Mouse (Mus musculus): Measurements from ENCODE around the gene Bcas1.
A peak's percentile ranks its signal among the peaks of the same experiment; 100 is the strongest.

Bcas1 gene

GRCm38 (mm10) chr2:170411490-170412168 is 16.0 kb downstream of the Bcas1 start:
- no peak for DNase-seq

GRCm38 (mm10) chr2:170410677-170411489 is 16.8 kb downstream of the Bcas1 start:
- no peak for DNase-seq

GRCm38 (mm10) chr2:170406438-170406837 is 21.2 kb downstream of the Bcas1 start:
- peak; percentile 9 to 33 for DNase-seq

- DNase-seq, result no peak
Observed at GRCm38 (mm10) chr2:170404781-170405573, 22.7 kb downstream of the Bcas1 start.

- no peak for DNase-seq
Observed at GRCm38 (mm10) chr2:170403666-170404385, 23.8 kb downstream of the Bcas1 start.

GRCm38 (mm10) chr2:170401211-170401799 is 26.3 kb downstream of the Bcas1 start:
- DNase-seq, result peak; percentile 74 to 84

DNA sequence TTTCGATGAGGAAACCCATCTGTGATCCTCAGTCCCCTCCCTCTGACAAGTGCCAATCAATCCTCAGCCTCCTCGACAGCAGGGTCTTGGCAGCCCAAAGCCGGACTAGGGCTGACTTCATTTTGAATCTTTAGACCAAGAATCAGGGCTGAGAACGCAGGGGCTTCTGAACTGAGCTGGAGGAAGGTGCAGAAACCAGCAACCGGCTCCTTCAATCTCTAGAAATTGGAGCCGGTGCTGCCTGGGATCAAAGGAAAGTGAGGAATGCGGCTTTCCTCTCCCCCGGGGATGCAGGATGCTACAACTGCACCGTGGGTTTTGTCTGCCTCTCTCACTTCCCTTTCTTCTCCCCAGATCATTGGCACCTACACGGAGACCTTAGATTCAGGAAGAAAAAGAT is 27.0 kb downstream of the Bcas1 start:
- DNase-seq, result no peak

DNA sequence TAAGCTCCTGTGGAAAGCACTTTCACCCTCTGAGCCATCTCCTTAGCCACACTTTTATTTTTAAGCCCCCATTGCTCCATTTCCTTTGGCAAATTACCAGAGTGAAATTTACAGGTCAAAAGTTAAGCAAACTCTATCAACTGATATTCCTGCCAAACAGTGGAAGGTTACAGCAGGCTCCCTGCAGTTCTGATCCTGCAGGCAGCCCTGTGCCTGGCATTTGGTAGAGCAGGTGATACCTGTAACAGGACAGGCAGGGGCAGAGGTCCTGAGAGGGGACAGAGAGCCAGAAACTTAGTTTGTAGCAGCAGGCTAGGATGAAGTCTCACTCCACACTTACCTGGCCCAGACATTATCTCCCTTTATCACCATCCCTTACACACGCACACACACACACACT is 35.7 kb downstream of the Bcas1 start:
- no peak for DNase-seq

DNA sequence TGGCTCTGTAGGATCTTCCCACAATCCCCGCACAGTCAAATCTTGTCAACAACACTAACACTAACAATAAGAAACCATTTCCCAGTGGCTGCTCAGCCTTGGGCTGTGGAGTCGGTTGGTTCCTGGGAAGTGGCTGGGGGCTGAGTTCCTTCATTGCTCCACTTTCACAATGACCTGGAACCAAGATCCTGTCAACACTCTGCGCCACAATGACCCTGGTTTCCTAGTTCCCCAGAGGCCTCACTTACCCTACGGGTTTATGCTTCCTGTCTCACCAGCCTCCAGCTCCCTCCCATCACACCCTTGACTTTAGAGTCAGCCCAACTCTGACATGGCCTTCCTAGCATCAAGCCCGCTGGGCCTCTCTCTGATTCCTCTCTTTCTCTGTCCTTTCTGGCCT is 39.3 kb downstream of the Bcas1 start:
- no peak for DNase-seq

GRCm38 (mm10) chr2:170385556-170385955 is 42.1 kb downstream of the Bcas1 start:
- no peak for DNase-seq

GRCm38 (mm10) chr2:170384770-170385169 is 42.9 kb downstream of the Bcas1 start:
- DNase-seq, result no peak

- DNase-seq, result no peak
Observed at GRCm38 (mm10) chr2:170373391-170373790, 54.3 kb downstream of the Bcas1 start.

GRCm38 (mm10) chr2:170365676-170366075 is 62.0 kb downstream of the Bcas1 start:
- no peak for DNase-seq

DNA sequence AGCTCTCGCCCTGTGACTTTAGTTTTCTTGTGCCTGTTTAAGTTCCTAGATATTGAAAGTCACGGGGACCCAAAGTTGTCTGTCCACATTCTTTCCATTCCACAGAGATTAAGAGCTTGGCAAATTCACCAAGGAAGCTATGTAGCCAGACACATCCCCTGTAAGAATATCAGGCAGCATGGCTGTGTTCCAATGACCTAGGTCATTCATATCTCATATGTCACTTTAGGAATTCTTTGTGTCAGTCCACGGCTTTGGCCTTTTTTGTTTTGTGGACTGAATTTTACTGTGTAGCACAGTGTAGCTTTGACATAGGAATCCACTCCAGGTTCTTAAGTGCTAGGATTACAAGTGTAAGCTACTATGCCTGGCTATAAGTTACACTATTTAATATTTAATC is 62.4 kb downstream of the Bcas1 start:
- DNase-seq, result no peak

DNA sequence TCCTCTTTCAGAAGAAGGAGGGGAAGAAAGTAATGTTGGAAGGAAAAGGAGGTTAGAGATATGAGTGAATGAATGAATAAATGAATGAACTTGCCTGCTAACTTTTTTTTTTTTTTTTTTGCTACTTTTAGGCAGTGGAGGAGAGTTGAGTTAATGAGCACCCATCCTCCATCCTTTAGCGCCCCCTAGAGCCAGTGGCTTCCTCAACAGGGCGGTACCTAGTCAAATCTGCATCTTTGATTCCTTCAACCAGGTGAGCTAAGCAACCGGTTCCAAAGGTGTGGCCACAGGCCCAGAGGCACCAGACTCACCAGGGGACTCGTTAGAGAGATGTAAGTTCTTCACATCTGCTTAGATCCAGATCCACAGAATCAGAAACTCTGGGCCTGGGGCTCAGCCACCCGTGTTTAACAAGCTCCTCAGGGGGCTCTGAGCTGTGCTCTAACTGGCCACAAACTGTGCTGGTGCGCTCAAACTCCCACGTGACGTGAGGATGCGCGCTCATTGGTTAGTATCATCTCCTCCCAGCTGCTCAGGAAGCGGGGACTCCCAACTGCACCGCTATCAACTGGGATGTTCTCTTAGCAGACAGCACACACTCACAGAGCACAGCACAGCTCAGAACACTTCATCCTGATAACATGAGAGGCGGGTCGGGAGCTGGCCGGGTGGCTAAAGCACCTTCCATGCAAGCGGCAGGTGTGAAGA is 70.8 kb downstream of the Bcas1 start:
- peak in 1 of 2 experiments; percentile 26 for DNase-seq

GRCm38 (mm10) chr2:170354963-170355367 is 72.7 kb downstream of the Bcas1 start:
- DNase-seq, result peak; percentile 76 to 84

GRCm38 (mm10) chr2:170352273-170352672 is 75.4 kb downstream of the Bcas1 start:
- DNase-seq, result no peak

GRCm38 (mm10) chr2:170351847-170352246 is 75.8 kb downstream of the Bcas1 start:
- no peak for DNase-seq

- DNase-seq, result no peak
Observed at GRCm38 (mm10) chr2:170349784-170350183, 77.9 kb downstream of the Bcas1 start.

- no peak for DNase-seq
Observed at GRCm38 (mm10) chr2:170349096-170349495, 78.5 kb downstream of the Bcas1 start.

- peak; percentile 21 to 56 for DNase-seq
Observed at GRCm38 (mm10) chr2:170347131-170347765, 80.4 kb downstream of the Bcas1 start.
